Mouse (Mus musculus): ENCODE data around the gene Kcnk6. TPM values are rescaled to one million over a fixed set of nuclear protein-coding genes. Genes with fewer than 3 reads are reported as not detected.
A peak's percentile ranks its signal among the peaks of the same experiment; 100 is the strongest.
"Not testable (repeated sequence)": the region's sequence is repeated elsewhere in the genome, so short reads cannot be mapped to it uniquely, and the experiment has no call there.

Kcnk6 gene
- total RNA-seq, 2 experiments from 2014 or later: 3.0 to 3.5 TPM

DNA sequence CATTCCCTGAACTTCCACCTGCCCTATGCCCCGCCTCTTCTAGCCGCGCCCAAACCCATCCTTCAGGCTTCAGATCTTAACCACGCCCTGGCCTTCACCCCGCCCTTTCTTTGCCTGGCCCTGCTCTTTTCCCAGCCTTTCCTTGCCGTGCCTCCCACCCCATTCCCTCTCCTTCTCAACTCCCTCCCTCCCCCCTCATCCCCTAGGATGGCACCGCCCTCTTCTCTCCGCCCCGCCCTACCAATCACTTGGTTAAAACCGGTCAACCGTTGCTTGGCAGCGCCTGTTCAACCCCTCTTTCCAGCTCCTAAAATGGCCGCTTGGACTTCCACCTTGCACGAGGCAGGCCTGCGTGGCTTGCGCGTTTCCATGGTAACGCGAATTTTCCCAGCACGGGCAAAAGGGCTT lies 18.6 kb downstream of the Kcnk6 start, which contains the start of gene Catsperg1:
Catsperg1 (minus strand) TSS at position 361 of the 408 bp plus-strand sequence.
- intact Hi-C loops (cut with DNase I): no loop called here
- no peak for DNase-seq (ENCODE audit: low spot score in 2 of 2)

DNA sequence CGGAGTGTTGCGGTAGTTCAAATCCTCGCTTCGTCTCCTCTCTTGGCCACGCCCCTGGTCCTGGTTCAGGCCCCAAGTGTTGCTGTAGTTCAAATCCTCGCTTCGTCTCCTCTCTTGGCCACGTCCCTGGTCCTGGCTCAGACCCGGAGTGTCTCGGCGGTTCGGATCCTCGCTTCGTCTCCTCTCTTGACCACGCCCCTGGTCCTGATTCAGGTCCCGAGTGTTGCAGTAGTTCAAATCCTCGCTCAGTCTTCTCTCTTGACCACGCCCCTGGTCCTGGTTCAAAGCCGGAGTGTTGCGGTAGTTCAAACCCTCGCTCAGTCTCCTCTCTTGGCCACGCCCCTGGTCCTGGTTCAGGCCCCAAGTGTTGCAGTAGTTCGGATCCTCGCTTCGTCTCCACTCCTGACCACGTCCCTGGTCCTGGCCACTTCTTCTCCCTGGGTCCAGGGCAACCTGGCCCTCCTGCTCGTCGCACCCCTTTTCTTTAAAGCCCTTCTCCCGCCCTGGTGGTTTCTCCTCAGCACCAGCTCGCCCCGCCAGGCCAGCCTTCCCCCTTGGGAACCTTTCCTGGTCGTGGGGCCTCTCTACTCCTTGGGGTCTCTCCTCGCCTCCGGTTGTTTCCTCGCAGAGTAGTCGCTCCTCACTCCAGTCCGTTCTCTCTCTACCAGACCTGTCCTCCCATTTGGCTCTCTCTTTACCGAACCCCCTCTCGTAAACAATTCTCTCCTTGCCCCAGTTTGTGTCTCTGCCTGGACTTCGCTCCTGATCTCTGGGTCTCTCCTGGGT lies 19.3 kb downstream of the Kcnk6 start:
- intact Hi-C loops (cut with DNase I); DNase-seq (ENCODE audit: low spot score in 2 of 2): not testable (repeated sequence)

DNA sequence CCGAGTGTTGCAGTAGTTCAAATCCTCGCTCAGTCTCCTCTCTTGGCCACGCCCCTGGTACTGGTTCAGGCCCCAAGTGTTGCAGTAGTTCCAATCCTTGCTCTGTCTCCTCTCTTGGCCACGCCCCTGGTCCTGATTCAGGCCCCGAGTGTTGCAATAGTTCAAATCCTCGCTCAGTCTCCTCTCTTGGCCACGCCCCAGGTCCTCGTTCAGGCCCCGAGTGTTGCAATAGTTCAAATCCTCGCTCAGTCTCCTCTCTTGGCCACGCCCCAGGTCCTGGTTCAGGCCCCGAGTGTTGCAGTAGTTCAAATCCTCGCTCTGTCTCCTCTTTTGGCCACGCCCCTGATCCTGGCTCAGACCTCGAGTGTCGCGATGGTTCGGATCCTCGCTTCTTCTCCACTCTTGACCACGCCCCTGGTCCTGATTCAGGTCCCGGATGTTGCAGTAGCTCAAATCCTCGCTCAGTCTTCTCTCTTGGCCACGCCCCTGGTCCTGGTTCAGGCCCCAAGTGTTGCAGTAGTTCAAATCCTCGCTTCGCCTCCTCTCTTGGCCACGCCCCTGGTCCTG lies 20.0 kb downstream of the Kcnk6 start:
- DNase-seq (ENCODE audit: low spot score in 2 of 2): no peak
- intact Hi-C loops (cut with DNase I): no loop called here

DNA sequence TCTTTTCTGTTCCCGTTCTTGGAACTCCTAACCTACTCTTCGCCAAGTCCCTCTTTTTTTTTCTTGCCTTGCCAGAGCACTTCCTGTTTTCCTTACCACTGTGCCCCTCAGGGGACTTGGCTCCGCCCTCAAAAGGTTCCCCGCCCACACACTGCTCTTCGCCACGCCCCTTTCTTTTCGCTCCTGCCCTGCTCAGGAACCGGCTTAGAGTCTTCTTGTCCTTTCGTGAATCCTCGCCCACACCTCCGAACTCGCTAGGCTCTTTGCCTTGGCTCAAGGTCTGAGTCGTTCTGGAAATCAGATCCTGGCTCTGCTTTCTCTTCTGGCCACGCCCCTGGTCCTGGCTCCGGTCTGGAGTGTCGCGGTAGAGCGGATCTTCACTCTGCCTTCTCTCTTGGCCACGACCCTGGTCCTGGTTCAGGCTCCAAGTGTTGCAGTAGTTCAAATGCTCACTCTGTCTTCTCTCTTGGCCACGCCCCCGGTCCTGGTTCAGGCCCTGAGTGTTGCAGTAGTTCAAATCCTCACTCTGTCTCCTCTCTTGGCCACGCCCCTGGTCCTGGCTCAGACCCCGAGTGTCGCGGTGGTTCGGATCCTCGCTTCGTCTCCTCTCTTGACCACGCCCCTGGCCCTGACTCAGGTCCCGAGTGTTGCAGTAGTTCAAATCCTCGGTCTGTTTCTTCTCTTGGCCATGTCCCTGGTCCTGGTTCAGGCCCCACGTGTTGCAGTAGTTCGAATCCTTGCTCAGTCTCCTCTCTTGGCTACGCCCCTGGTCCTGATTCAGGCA lies 20.7 kb downstream of the Kcnk6 start:
- intact Hi-C loops (cut with DNase I): no loop called here
- peak; percentile 55 to 63 for DNase-seq (ENCODE audit: low spot score in 2 of 2)

DNA sequence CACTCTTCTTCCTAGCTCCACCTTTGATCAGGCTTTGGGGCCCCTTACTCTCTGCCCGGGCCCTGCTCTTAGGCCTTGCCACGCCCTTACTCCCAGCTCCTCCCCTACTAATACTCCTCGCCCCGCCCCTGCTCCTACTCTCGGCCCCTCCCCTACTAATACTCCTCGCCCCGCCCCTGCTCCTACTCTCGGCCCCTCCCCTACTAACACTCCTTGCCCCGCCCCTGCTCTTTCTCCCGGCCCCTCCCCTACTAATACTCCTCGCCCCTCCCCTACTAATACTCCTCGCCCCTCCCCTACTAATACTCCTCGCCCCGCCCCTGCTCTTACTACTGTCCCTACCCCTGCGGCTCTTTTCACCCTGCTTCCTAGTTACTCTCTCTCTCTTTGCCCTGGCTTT lies 21.3 kb downstream of the Kcnk6 start:
- intact Hi-C loops (cut with DNase I); DNase-seq (ENCODE audit: low spot score in 2 of 2): not testable (repeated sequence)

DNA sequence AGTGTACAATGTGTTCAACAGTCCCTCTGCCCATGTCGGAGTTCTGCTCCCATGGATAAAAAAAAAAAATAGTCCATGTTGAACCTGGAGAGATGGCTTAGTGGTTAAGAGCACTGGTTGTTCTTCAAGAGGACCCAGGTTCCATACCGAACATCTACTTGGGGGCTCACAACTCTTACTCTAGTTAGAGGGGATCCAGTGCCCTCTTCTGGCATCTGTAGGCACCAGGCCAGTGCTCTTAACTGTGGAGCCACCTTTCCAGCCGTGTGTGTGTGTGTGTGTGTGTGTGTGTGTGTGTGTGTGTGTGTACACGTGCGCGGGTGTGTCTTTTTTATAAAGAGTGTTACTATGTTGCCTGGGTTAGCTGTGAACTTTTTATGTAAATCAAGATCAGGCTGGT lies 29.7 kb downstream of the Kcnk6 start:
- no peak for DNase-seq (ENCODE audit: low spot score in 2 of 2)
- intact Hi-C loops (cut with DNase I): loop anchor here (10.0 kb wide), 1 partner anchor 512 kb away; no protein-coding TSS in a partner anchor

DNA sequence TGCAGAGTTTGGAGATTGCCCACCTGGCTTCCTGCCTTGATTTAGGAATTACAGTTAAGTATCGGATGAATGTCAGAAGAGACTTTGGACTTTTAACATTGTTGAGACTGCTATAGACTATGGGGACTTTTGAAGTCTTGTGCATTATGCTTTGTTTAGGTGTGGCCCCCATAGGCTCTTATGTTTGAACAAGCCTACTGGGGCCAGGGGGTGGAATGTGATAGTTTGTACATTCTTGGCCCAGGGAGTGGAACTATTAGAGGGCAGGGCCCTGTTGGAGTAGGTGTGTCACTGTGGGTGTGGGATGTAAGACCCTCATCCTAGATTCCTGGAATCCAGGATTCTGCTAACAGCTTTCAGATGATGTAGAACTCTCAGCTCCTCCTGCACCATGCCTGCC lies 38.1 kb downstream of the Kcnk6 start:
- intact Hi-C loops (cut with DNase I); DNase-seq (ENCODE audit: low spot score in 2 of 2): not testable (repeated sequence)

DNA sequence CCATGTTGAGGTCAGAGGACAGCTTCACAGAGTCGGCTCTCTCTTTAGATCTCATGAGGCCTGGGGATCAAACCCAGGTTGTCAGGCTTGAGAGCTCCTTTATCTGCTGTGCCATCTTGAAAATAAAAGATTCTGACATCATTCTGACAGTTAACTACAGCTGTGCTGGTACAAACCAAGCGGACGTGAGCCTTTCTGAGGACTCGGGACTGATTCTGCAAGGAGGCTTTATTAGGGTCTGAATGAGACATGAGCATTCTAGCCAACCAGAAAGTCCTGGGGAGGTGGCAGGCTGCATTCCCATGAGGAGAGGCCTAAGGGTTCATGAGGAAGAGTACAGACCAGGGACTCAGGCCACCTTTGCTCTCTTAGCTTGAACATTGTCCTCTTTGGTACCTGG lies 51.0 kb downstream of the Kcnk6 start:
- intact Hi-C loops (cut with DNase I): loop anchor here (5.0 kb wide), 1 partner anchor 56 kb away; the partner anchor contains the start of gene Yif1b
- DNase-seq (ENCODE audit: low spot score in 2 of 2): not testable (repeated sequence)

DNA sequence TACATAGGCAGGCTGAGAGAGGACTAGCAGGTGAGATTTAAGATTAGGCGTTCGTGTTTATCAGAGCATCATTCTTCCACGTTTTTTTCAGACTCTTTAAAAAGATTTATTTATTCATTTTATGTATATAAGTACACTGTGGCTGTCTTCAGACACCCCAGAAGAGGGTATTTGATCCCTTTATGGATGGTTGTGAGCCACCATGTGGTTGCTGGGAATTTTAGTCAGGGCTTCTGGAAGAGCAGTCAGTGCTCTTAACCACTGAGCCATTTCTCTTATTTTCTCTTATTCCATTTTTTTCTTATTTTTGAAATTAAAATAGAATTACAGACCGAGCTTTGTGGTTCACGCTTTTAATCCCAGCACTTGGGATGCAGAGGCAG lies 51.5 kb downstream of the Kcnk6 start:
- DNase-seq (ENCODE audit: low spot score in 2 of 2): no peak
- intact Hi-C loops (cut with DNase I): loop anchor here (5.0 kb wide), 1 partner anchor 56 kb away; the partner anchor contains the start of gene Yif1b

DNA sequence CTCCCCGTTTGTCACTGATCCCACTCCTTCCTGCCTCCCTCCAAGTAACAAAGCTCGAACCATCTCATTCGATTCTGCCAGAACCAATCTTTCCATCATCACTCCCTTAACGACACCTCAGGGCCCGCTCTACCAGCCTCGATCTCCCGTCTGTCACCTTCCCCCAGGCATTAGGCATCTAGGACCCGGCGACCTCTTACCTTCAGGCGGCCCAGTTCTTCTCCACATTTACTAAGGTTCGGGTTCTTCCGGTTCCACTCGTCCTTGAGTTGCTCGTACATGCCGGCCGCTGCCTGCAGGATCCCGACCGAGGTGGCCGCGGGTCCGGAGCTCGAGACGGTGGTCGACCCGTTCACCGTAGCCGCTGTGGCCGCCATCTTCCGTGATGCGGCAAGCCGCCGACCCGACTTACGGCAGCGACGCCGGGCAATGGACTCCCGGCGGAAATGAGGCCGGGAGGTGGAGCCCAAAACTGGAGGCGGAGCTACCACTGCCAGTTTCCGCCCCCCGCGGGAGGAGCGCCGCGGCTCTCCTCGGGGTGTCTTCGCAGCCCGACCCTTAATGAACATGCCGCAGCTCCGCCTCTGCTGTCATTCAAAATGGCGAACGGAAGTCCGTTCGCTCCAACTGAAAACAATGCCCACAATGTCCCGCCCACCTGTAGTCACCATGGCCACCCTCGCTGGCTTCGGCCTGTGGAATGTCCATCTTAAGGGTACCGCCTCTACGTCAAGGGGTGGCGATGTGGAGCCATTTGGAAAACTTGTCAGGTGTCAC lies 52.0 kb downstream of the Kcnk6 start, which contains the start of gene Psmd8:
Psmd8 (minus strand) TSS at position 625 of the 777 bp plus-strand sequence.
- intact Hi-C loops (cut with DNase I): loop anchor here (5.0 kb wide), 1 partner anchor 57 kb away; the partner anchor contains the start of gene Yif1b

DNA sequence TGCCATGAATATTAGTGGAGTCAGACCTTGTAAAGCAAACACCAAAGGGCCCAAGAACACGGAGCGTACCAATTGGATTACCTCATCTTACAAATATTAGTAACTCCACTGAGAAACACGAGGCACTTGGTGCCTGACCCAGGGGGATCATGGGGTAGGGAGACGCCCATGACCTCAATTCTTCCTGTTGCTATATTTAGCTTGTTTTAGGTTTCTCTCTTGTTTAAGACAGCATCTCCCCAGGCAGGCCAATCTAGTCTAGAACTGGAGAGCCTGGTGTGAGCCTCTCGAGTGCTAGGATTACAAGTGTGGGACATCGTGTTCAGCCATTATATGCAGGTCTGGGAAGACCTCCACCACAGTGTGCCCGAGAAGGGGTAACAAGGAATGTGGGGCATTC lies 53.0 kb downstream of the Kcnk6 start:
- DNase-seq (ENCODE audit: low spot score in 2 of 2): no peak
- intact Hi-C loops (cut with DNase I): loop anchor here (10.0 kb wide), 1 partner anchor 185 kb away; no protein-coding TSS in a partner anchor

More for the DNA sequence above, 52.0 kb downstream of the Kcnk6 start, which contains the start of gene Psmd8:
- peak; percentile 95 to 97 for DNase-seq (ENCODE audit: low spot score in 2 of 2)

DNA sequence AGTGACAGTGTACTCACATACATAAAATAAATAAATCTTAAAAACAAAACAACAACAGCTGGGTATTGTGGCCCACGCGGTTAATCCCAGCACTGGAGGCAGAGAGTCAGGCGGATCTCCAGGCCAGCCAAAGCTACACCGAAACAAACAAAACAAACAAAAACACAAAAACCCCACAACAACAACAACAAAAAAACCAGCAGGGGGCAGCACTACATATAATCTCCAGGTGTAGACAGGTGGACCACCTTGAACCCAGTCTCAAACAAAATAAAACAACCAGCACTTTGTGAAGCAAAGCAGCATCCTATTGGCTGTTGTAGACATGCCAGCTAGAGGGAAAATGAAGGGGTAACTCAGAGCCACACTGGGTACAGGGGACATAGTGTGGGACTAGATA lies 54.2 kb downstream of the Kcnk6 start:
- intact Hi-C loops (cut with DNase I): loop anchor here (10.0 kb wide), 1 partner anchor 187 kb away; no protein-coding TSS in a partner anchor
- DNase-seq (ENCODE audit: low spot score in 2 of 2): no peak

DNA sequence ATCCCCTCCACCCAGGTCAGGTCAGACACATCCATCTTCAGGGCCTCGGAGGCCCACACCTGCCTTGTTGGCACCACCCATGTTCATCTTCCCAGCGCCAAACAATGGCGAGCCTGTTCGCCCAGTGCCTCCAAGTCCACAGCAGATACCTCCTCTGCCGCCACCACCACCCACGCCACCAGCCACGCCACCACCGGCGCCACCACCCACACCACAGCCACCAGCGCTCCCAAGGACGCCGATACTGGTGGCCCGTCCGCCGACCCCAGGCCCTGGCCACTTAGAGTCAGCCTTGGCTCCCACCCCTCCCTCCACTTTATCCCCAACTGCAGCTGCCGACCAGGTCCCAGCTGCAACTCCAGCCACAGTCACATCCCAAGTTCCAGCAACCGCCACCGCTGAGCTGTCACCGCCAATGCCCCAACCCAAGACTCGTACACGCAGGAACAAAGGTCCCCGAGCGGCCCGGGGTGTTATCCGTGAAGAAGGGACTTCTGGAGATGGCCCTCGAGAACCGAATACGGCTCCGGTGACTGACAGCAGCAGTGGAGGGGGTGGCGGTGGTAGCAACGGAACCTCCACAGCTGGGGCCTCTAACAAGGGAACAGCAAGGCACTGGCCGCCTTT lies 59.8 kb downstream of the Kcnk6 start:
- intact Hi-C loops (cut with DNase I): loop anchor here (5.0 to 10.0 kb wide), 2 partner anchors 130 to 192 kb away; partner anchors contain the start of gene Dpf1

More for the DNA sequence above, 59.8 kb downstream of the Kcnk6 start:
- no peak for DNase-seq (ENCODE audit: low spot score in 2 of 2)

Other genes with a start within 250 kb of the Kcnk6 start
- gene Ryr1, start 107.3 kb downstream of the Kcnk6 start, total RNA-seq (2021): 1 to 10 TPM; 6.1 to 8.2 TPM
- gene Rasgrp4, start 97.7 kb downstream of the Kcnk6 start, total RNA-seq (2021): 1 to 10 TPM; 1.8 to 2.2 TPM
- 10 to 100 TPM; 32.7 to 37.5 TPM for gene Fam98c, start 76.3 kb downstream of the Kcnk6 start, total RNA-seq (2021)
- 1 to 10 TPM in 1 of 2 experiments, under 1 TPM in 1; 0.92 to 1.2 TPM for gene Ggn, start 62.3 kb downstream of the Kcnk6 start, total RNA-seq (2021)
- gene Spred3, start 62.1 kb downstream of the Kcnk6 start, total RNA-seq (2021): 10 to 100 TPM; 45.7 to 48.0 TPM
- 100 to 1,000 TPM; 161 to 165 TPM for gene Psmd8, start 51.8 kb downstream of the Kcnk6 start, total RNA-seq (2021)
- 1 to 10 TPM; 1.3 to 1.5 TPM for gene Catsperg1, start 18.5 kb downstream of the Kcnk6 start, total RNA-seq (2021)
- 10 to 100 TPM; 48.4 to 50.9 TPM for gene Yif1b, start 5.8 kb upstream of the Kcnk6 start, total RNA-seq (2021)
- gene 2200002D01Rik, start 16.0 kb upstream of the Kcnk6 start, total RNA-seq (2021): not detected
- 10 to 100 TPM; 11.5 to 19.4 TPM for gene Spint2, start 49.4 kb upstream of the Kcnk6 start, total RNA-seq (2021)
- 1 to 10 TPM; 6.6 to 8.0 TPM for gene Ppp1r14a, start 56.8 kb upstream of the Kcnk6 start, total RNA-seq (2021)
- gene Dpf1, start 71.4 kb upstream of the Kcnk6 start, total RNA-seq (2021): 100 to 1,000 TPM in 1 of 2 experiments, 10 to 100 TPM in 1; 97.6 to 105 TPM

Data from left cerebral cortex, postnatal 14 days (tissue).